Comparison of ENCODE assay signal across 8 mouse cellular contexts in genomic region chr6:50808126-50808525, GRCm38 (mm10).
A peak's percentile ranks its signal among the peaks of the same experiment; 100 is the strongest.
DNase-seq lines count a peak whose midpoint lies in the region; ATAC-seq and TF ChIP-seq lines count a peak whose summit lies in the region.

No protein-coding gene starts in this region.

- no peak for TF ChIP-seq POLR2A in thymus, adult 2 months (IDR thresholded peaks at IDR 0.05; ENCODE audit: control insufficient read depth, extremely low read depth, insufficient read depth, low read length, poor library complexity)

- peak; percentile 43 for DNase-seq in thymus, adult 2 months
- no peak for DNase-seq in thymus, adult 18-20 months
- DNase-seq in cerebellum, adult 9-10 months = peak; percentile 70
- DNase-seq in frontal cortex, postnatal 36 days (ENCODE audit: low spot score in 2 of 2) = peak; percentile 60 to 84
- DNase-seq in liver, embryonic 14.5 days (ENCODE audit: low read depth in 3 of 3, low spot score in 3 of 3) = peak in 2 of 3 experiments; percentile 4 to 22
- peak; percentile 32 for DNase-seq in retina, postnatal 7 days (ENCODE audit: low read depth, low spot score)

- ATAC-seq in kidney, embryonic 15.5 days (replicated peaks; ENCODE audit: low FRiP score) = no peak
- no peak for ATAC-seq in liver, embryonic 14.5 days (ENCODE audit: insufficient read depth)
- ATAC-seq in erythroid progenitor cell, adult 5-6 weeks (replicated peaks; ENCODE audit: low FRiP score, poor library complexity, severe bottlenecking) = no peak

- no peak for TF ChIP-seq EP300 in liver, embryonic 14.5 days (IDR thresholded peaks at IDR 0.05; ENCODE audit: low read depth)

- H3K36me3 ChIP-seq in thymus, adult 2 months (ENCODE audit: control insufficient read depth, insufficient read depth, low read length) = no peaks in the 10 kb centered on the region
- H3K36me3 ChIP-seq in kidney, embryonic 15.5 days = no peaks in the 10 kb centered on the region
- H3K36me3 ChIP-seq in liver, embryonic 14.5 days (replicated peaks; ENCODE audit: control insufficient read depth, insufficient read depth, low read depth) = no peaks in the 10 kb centered on the region

- H3K4me3 ChIP-seq in thymus, adult 2 months (ENCODE audit: control insufficient read depth, insufficient read depth, low read length) = no peak overlapping the region
- H3K4me3 ChIP-seq in kidney, embryonic 15.5 days (replicated peaks) = no peak overlapping the region
- no peak overlapping the region for H3K4me3 ChIP-seq in liver, embryonic 14.5 days (ENCODE audit: insufficient read depth in 1 of 2, low read depth in 2 of 2, low read length in 2 of 2)

- H3K27me3 ChIP-seq in thymus, adult 2 months (ENCODE audit: control insufficient read depth, insufficient read depth, low read length) = no peaks in the 10 kb centered on the region
- H3K27me3 ChIP-seq in kidney, embryonic 15.5 days = peaks cover 5% of the 10 kb centered on the region; the same call in 1 of the 2 replicates
- H3K27me3 ChIP-seq in liver, embryonic 14.5 days (ENCODE audit: control insufficient read depth, insufficient read depth, low read length) = no peaks in the 10 kb centered on the region

- no peak for TF ChIP-seq CTCF in thymus, adult 2 months (IDR thresholded peaks at IDR 0.05; ENCODE audit: borderline replicate concordance, control insufficient read depth, extremely low read depth, insufficient read depth, low read length, poor library complexity)
- TF ChIP-seq CTCF in liver, embryonic 14.5 days (IDR thresholded peaks at IDR 0.05; ENCODE audit: low read depth) = peak; percentile 78

- WGBS in thymus, adult 2 months = 13% methylated on average over 4 of the region's 4 CpGs
- 6% methylated on average over 4 of the region's 4 CpGs for WGBS in kidney, embryonic 15.5 days
- 9% methylated on average over 4 of the region's 4 CpGs for WGBS in liver, embryonic 14.5 days (ENCODE audit: insufficient replicate concordance)

- no peaks in the 10 kb centered on the region for H3K4me1 ChIP-seq in thymus, adult 2 months (replicated peaks; ENCODE audit: control insufficient read depth, insufficient read depth, low read length)
- peaks cover 50% of the 10 kb centered on the region for H3K4me1 ChIP-seq in kidney, embryonic 15.5 days
- 0 out of 4 replicates have a peak, but pooled peaks cover 0 to 2% of the 10 kb centered on the region in 2 experiments for H3K4me1 ChIP-seq in liver, embryonic 14.5 days (replicated peaks; ENCODE audit: control insufficient read depth in 2 of 2, insufficient read depth in 2 of 2, low read length in 1 of 2)

- H3K27ac ChIP-seq in thymus, adult 2 months (ENCODE audit: control insufficient read depth, insufficient read depth, low read length) = no peak overlapping the region
- peak overlapping the region; percentile 91 for H3K27ac ChIP-seq in kidney, embryonic 15.5 days
- no peak overlapping the region for H3K27ac ChIP-seq in liver, embryonic 14.5 days

- H3K9ac ChIP-seq in kidney, embryonic 15.5 days = no peak overlapping the region
- H3K9ac ChIP-seq in liver, embryonic 14.5 days (replicated peaks) = no peak overlapping the region

- H3K4me2 ChIP-seq in kidney, embryonic 15.5 days = peak overlapping the region; percentile 40
- H3K4me2 ChIP-seq in liver, embryonic 14.5 days (ENCODE audit: low read depth) = no peak overlapping the region

- no peaks in the 10 kb centered on the region for H3K9me3 ChIP-seq in kidney, embryonic 15.5 days (replicated peaks)
- no peaks in the 10 kb centered on the region for H3K9me3 ChIP-seq in liver, embryonic 14.5 days (ENCODE audit: control insufficient read depth, low read length)

Comparison
In these comparisons a context has a peak if more than half of its experiments do, and no peak if none do; other contexts are left out.
1. DNase-seq: peak in thymus, adult 2 months (single experiment), cerebellum, adult 9-10 months (single experiment), frontal cortex, postnatal 36 days (2 of 2), liver, embryonic 14.5 days (2 of 3) and retina, postnatal 7 days (single experiment); none in thymus, adult 18-20 months (0 of 2).